Mouse (Mus musculus) forebrain, embryonic 15.5 days (tissue): ENCODE data around the gene Jpt1. TPM values are rescaled to one million over a fixed set of nuclear protein-coding genes. Genes with fewer than 3 reads are reported as not detected.

Experiments used
- ATAC-seq: fragments of 200-750 bp; cut with Nextera tagmentation; replicated peaks from 2 replicates; pipeline ENCODE4 v1.8.0; 2017; ENCODE audit warnings: mild to moderate bottlenecking, moderate TSS enrichment, moderate library complexity
- H3K27ac ChIP-seq: fragments of 300-500 bp; sonication (generic); replicated peaks from 2 replicates; pipeline ENCODE4 v1.5.1; 2015; ENCODE audit warnings: mild to moderate bottlenecking, inconsistent platforms
- H3K27me3 ChIP-seq: fragments of 300-500 bp; sonication (generic); 2 replicates; pipeline ENCODE4 v1.6.1; 2015; ENCODE audit warnings: inconsistent platforms
- H3K36me3 ChIP-seq: fragments of 300-500 bp; sonication (generic); 2 replicates; pipeline ENCODE4 v1.6.1; 2015; ENCODE audit warnings: mild to moderate bottlenecking, inconsistent platforms
- H3K4me1 ChIP-seq: fragments of 300-500 bp; sonication (generic); 2 replicates; pipeline ENCODE4 v1.6.1; 2015; ENCODE audit warnings: inconsistent platforms
- H3K4me2 ChIP-seq: fragments of 300-500 bp; sonication (generic); replicated peaks from 2 replicates; pipeline ENCODE4 v1.6.1; 2015; ENCODE audit warnings: mild to moderate bottlenecking, inconsistent platforms
- H3K4me3 ChIP-seq: fragments of 300-500 bp; sonication (generic); 2 replicates; pipeline ENCODE4 v1.5.1; 2015; ENCODE audit warnings: mild to moderate bottlenecking, inconsistent platforms
- H3K9ac ChIP-seq: fragments of 300-500 bp; sonication (generic); replicated peaks from 2 replicates; pipeline ENCODE4 v1.6.1; 2015; ENCODE audit warnings: mild to moderate bottlenecking, inconsistent platforms
- H3K9me3 ChIP-seq: fragments of 300-500 bp; sonication (generic); 2 replicates; pipeline ENCODE4 v1.6.1; 2016; ENCODE audit warnings: inconsistent platforms
- WGBS: fragments of 180-500 bp; shearing (Covaris S2); methylation state at CpG from one replicate; pipeline ENCODE4 v1.1.7; 2015; ENCODE audit warnings: mixed read lengths; 5-methylcytosine and 5-hydroxymethylcytosine counted together
- polyA plus RNA-seq: library from polyadenylated mRNA; unstranded; fragments of >200 nt; fragmentation: Nextera tagmentation; extraction: Ambion mirVana; gene quantifications from 2 replicates; pipeline ENCODE4 v1.2.1, GENCODE M21; 2015

Gene Jpt1
- polyA plus RNA-seq, 1 experiment from 2014 or later = 1,941 TPM

DNA sequence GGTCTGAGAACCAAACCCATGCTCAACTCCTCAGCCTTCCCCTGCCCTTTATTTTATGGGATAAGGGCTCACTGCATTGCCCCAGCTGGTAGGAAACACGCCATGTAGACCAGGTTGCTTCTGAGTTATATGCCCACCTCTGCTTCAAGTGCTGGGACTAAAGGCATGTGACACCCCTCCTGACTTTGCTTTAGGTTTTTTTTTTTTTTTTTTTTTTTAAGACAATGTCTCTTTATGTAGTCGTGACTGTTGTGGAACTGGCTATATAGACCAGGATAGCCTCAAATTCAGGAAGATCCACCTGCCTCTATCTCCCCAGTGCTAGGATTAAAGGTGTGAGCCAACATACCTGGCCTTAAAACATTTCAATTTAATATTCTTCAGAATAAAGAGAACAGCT, 8.5 kb upstream of the Jpt1 start:
- Histone ChIP-seq H3K36me3 (peaks cover 53% of the 10 kb centered on the region), H3K4me1 (no peaks in the 10 kb centered on the region), H3K9me3 (no peaks in the 10 kb centered on the region), H3K9ac (no peak overlapping the region), H3K27me3 (no peaks in the 10 kb centered on the region), H3K27ac (no peak overlapping the region), H3K4me2 (no peak overlapping the region), H3K4me3 (no peak overlapping the region)
- WGBS = 86% methylated on average over 2 of the region's 2 CpGs
- no peak for ATAC-seq

DNA sequence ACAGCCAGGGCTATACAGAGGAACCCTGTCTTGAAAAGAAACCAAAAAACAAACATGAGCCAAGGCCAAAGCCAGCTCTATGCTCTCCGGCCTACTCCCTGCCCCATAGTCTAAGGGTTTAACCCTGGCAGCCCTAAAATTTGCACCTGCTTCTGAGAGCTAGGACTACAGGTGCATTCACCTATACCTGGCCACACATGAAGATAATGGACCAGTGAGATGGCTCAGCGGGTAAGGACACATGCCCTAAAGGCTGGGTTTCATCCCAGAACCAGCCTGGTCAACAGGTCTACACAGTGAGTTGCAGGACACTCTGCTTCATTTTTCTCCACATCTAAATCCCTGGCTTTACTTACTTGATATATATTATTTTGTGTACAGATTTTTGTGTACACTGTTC, 8.1 kb upstream of the Jpt1 start:
- 92% methylated on average over 2 of the region's 2 CpGs for WGBS
- no peak overlapping the region for H3K27ac ChIP-seq

DNA sequence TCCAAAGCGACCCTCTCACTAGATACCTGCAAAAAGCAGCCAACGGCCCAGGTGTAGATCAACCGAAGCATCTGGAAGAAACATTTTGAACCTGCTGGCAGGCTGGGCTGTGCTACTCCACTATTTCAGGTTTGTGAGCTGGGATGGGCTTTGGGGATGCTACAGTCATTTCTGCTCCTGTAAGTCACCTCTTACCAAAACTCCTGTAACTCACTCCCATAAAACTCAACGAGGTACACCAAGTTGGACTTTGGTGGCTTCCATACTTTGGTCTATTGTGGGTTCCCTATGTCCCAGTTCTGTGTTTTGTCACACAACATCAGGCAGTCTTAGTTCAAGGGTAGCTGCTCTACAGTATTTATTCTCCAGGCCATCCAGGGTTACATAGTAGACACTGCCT, 6.9 kb upstream of the Jpt1 start:
- Histone ChIP-seq H3K27me3 (no peaks in the 10 kb centered on the region), H3K4me1 (no peaks in the 10 kb centered on the region), H3K36me3 (peaks cover 37% of the 10 kb centered on the region), H3K27ac (no peak overlapping the region), H3K9me3 (no peaks in the 10 kb centered on the region), H3K4me2 (no peak overlapping the region), H3K9ac (no peak overlapping the region), H3K4me3 (no peak overlapping the region)
- ATAC-seq = no peak
- WGBS = 90% methylated on average over 4 of the region's 4 CpGs

More for the DNA sequence above, 8.1 kb upstream of the Jpt1 start:
- peaks cover 48% of the 10 kb centered on the region for H3K36me3 ChIP-seq
- no peak overlapping the region for H3K4me3 ChIP-seq
- no peak overlapping the region for H3K9ac ChIP-seq
- no peak overlapping the region for H3K4me2 ChIP-seq
- H3K4me1 ChIP-seq = no peaks in the 10 kb centered on the region
- H3K27me3 ChIP-seq = no peaks in the 10 kb centered on the region
- ATAC-seq = no peak
- no peaks in the 10 kb centered on the region for H3K9me3 ChIP-seq

DNA sequence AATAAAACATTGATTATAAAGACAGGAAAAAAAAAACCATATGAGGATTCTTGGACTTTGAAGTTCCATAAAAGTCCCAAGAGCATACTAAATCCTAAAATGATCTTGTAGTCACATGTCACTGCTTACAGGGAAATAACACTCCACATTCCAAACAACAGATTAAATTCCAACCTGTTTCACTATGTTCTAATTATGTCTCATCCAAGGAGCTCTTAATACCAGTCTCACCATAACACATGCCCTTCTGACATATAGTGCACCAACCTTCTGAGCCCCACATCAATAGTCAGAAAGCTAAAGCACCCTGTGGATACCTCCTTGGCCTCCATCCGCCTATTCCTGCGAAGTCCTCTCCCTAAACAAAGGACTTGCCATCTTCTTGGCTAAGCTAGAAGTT, 6.0 kb upstream of the Jpt1 start:
- ATAC-seq = no peak
- no peak overlapping the region for H3K4me3 ChIP-seq
- no peaks in the 10 kb centered on the region for H3K9me3 ChIP-seq
- H3K27ac ChIP-seq = no peak overlapping the region
- peaks cover 29% of the 10 kb centered on the region for H3K36me3 ChIP-seq
- no peak overlapping the region for H3K9ac ChIP-seq
- 72% methylated on average over 2 of the region's 2 CpGs for WGBS
- H3K4me2 ChIP-seq = no peak overlapping the region
- no peaks in the 10 kb centered on the region for H3K27me3 ChIP-seq
- H3K4me1 ChIP-seq = 0 out of 2 replicates have a peak, but pooled peaks cover under 1% of the 10 kb centered on the region

DNA sequence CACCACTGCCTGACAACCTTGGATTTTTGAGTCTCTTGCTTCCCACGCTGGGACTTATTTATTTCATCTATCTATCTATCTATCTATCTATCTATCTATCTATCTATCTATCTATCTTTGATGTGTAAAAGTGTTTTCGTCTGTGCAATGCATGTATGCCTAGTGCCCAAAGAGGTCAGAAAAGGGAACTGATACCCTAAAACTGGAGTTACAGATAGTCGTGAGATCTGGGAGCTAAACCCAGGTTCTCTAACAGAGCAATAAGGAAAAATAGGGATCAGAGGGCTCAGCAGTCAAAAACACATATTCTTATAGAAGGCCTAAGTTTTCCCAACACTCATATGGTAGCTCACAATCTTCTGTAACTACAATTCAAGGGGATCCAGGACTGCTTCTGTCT, 5.4 kb upstream of the Jpt1 start:
- Histone ChIP-seq H3K9ac (no peak overlapping the region), H3K4me3 (no peak overlapping the region), H3K4me2 (no peak overlapping the region), H3K4me1 (0 out of 2 replicates have a peak, but pooled peaks cover 5% of the 10 kb centered on the region), H3K27me3 (no peaks in the 10 kb centered on the region), H3K27ac (no peak overlapping the region), H3K36me3 (peaks cover 24% of the 10 kb centered on the region), H3K9me3 (no peaks in the 10 kb centered on the region)
- 90% methylated on average over 3 of the region's 3 CpGs for WGBS
- no peak for ATAC-seq

DNA sequence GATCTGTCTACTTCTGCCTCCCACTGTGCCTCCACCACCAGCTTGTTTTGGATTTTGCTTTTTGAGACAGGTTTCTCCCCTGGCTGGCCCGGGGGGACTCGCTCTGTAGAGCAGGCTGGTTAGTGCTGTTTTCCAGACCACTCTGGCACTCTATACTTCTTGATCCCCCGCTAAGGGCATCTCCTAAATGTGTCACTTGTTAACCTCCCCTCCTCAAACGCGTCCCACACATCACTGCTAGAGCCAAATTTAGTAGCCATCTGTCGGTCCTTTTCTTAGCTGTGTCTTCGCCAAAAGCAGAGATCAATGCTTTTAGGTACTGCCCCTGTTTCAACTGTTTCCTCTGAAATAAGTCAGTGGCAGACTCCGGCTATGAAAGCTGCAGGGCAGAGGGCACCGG, 4.5 kb upstream of the Jpt1 start:
- Histone ChIP-seq H3K36me3 (peaks cover 15% of the 10 kb centered on the region), H3K9me3 (no peaks in the 10 kb centered on the region), H3K27me3 (no peaks in the 10 kb centered on the region), H3K4me1 (0 out of 2 replicates have a peak, but pooled peaks cover 5% of the 10 kb centered on the region), H3K9ac (no peak overlapping the region), H3K27ac (no peak overlapping the region), H3K4me3 (no peak overlapping the region), H3K4me2 (no peak overlapping the region)
- WGBS = 76% methylated on average over 9 of the region's 9 CpGs
- ATAC-seq = no peak

DNA sequence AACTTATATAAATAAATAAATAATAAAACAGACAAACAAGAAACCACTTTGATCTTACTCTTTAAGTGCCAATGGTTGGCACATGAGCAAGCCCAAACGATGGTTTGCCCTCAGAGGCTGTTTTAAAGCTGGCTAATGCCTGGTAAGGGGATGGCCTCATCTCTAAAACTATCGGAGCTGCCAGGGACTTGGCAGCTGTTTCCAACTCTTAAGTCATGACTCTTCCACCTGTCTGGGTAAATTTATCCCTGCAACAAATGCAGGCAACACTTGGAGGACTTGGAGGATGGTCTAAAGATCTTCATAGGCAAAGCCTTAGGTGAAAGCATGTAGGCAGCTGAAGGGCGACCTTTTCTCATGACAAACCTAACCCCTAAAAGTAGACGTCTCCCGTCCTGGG, 2.8 kb upstream of the Jpt1 start:
- Histone ChIP-seq H3K9me3 (no peaks in the 10 kb centered on the region), H3K27ac (no peak overlapping the region), H3K4me3 (no peak overlapping the region), H3K9ac (no peak overlapping the region), H3K4me2 (no peak overlapping the region), H3K36me3 (peaks cover 6% of the 10 kb centered on the region; the same call in 1 of the 2 replicates), H3K4me1 (peaks cover 6% of the 10 kb centered on the region), H3K27me3 (no peaks in the 10 kb centered on the region)
- no peak for ATAC-seq
- 83% methylated on average over 5 of the region's 5 CpGs for WGBS

DNA sequence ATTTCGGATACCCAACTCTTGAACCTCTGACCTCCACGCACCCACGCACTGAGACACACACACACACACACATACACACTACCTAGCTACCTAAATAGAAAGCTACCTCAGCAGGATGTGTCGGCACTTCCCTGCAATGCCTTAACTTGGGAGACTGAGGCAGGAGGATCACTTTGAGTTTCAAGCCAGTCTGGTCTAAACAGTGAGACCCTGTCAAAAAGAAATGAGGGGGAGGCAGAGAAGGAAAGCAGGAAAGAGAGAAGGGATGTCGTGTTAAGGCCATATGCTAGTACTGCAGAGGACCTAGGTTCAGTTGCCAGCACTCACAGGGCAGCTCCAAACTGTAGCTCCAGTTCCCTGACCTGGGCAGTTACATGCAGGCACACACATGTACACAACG, 834 bp upstream of the Jpt1 start:
- no peaks in the 10 kb centered on the region for H3K27me3 ChIP-seq

DNA sequence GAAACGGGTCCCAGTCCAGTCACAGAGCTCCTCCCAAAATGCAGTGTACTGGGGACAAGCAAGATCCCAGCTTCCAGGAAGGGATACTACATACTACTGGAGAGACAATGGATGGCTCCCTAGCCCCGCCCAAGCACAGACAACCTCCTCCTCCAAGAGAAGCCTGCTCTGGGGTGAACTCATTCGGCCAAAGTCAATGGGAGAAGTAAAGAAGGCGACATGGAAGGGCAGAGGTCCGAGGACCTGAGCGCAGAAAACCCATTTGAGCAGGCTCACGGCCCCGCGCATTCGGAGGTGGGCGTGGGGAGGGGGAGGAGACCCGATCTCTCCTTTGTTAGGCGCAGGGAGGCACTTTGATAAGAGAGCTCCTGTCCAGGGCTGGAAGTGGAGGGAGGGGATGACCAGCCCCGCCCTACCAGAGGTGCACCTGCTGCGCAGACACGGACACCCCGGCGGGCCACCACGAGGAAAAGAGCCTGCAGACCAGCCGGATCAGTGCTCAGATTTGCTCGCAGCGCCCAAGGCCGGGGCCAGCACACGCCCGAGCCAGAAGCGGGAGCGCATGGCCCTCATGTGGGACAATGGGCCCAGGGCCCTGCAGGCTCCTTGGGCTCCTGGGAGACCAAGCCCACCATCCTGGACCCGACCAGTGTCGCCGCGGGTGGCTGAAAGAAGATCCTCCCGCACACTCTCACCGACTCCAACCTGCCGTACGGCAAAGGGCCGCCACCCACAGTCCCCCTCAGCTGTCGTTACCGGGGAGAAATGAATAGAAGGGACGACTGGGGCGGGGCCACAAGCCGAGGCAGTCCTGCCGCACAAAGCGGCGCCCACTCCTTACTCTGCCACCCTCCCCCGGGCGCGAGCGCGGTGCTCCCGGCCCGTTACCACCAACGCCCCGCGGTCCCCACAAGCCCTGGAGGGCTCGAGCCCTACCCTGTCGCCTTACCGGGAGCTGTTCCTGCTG, 633 bp downstream of the Jpt1 start:
- peak; percentile 64 for ATAC-seq
- H3K9ac ChIP-seq = peak overlapping the region; percentile 99
- H3K4me2 ChIP-seq = peak overlapping the region; percentile 77
- H3K4me1 ChIP-seq = peaks cover 35% of the 10 kb centered on the region
- peak overlapping the region; percentile 84 for H3K4me3 ChIP-seq
- peak overlapping the region; percentile 89 for H3K27ac ChIP-seq
- under 1% methylated on average over 57 of the region's 57 CpGs for WGBS
- H3K36me3 ChIP-seq = no peaks in the 10 kb centered on the region
- H3K9me3 ChIP-seq = no peaks in the 10 kb centered on the region
- H3K27me3 ChIP-seq = no peaks in the 10 kb centered on the region

More for the DNA sequence above, 834 bp upstream of the Jpt1 start:
- Histone ChIP-seq H3K4me1 (peaks cover 26% of the 10 kb centered on the region), H3K4me2 (no peak overlapping the region), H3K27ac (no peak overlapping the region), H3K4me3 (no peak overlapping the region), H3K9me3 (no peaks in the 10 kb centered on the region), H3K9ac (no peak overlapping the region), H3K36me3 (0 out of 2 replicates have a peak, but pooled peaks cover 3% of the 10 kb centered on the region)
- ATAC-seq = no peak
- 62% methylated on average over 6 of the region's 6 CpGs for WGBS

DNA sequence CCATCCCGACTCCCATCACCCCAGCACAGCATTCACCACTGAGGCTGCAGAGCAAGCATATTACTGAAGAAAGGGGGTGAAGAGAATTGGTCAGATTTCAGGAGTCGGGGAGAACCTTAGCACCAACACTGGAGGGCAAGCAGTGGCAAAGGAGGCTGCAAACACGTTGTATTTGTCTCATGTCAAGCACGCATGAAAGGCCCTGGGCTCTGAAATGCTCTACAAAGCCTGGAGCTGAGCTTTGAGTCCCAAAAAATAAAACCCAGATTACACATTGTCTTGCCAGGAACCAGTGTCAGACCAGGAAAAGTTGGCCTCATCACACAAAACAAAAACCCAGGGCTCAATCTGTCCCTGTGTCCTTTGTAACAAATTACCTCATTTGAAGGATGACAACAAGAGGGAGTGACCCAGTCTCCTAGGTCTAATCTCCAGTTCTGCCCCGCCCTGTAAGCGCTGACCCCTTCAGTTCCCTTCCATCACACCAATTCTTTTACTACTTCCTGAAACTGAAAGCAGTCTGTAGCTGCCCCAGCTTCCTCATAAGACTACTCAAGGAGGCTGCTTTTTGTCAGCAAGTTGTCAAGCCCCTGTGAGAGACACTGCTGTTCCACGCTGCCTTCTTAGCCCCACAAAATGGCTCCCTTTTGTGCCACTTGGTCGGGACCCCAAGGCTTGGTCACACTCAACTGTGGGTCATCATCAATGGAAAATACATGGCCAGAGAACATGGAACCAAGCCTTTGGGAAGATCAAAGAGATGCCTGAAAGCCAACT, 1.6 kb downstream of the Jpt1 start:
- Histone ChIP-seq H3K4me3 (peak overlapping the region; percentile 84), H3K27me3 (no peaks in the 10 kb centered on the region), H3K4me1 (peaks cover 45% of the 10 kb centered on the region), H3K36me3 (no peaks in the 10 kb centered on the region), H3K27ac (peak overlapping the region; percentile 89), H3K9me3 (no peaks in the 10 kb centered on the region), H3K4me2 (peak overlapping the region; percentile 77), H3K9ac (peak overlapping the region; percentile 99)
- 4% methylated on average over 8 of the region's 8 CpGs for WGBS
- no peak for ATAC-seq

DNA sequence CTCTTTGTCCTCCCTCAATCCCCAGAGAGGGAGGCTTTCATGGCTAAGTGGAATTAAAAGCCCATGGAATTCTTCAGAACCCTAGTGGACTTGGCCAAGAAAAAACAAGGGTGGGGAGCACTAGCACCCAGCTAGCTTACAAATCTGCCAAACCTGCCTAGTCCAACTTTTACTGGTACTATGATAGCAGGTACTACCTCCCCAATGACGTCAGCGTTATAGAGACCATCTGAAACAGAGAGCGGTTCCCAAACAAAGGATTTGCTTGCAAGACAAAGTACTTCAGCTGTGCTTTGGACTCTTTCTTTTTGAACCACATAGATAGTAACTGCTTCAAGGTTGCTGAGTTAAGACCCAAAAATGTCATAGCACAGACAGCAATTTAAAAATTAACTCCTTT, 2.2 kb downstream of the Jpt1 start:
- Histone ChIP-seq H3K9me3 (no peaks in the 10 kb centered on the region), H3K36me3 (no peaks in the 10 kb centered on the region), H3K27me3 (no peaks in the 10 kb centered on the region), H3K27ac (peak overlapping the region; percentile 89), H3K4me3 (peak overlapping the region; percentile 84), H3K9ac (peak overlapping the region; percentile 99), H3K4me2 (peak overlapping the region; percentile 77), H3K4me1 (peaks cover 51% of the 10 kb centered on the region)
- 7% methylated on average over 3 of the region's 3 CpGs for WGBS
- ATAC-seq = no peak

DNA sequence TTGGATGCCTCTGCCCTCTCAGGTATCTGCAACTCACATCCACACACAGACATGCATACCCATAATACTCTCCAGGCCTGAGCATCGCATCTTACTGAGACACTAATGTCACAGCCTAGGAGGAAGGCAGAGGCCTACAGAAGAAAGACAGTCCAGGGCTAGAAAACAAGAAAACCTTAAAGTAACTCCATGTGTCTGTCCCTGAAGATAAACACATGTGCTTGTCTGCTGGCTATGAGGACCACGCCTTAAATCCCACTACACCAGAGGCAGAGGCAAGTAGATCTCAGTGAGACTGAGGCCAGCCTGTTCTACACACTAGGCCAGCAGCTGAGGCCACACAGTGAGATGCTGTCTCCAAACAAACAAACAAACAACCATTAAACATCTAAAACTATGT, 3.1 kb downstream of the Jpt1 start:
- no peak overlapping the region for H3K27ac ChIP-seq

More for the DNA sequence above, 3.1 kb downstream of the Jpt1 start:
- Histone ChIP-seq H3K4me1 (peaks cover 59% of the 10 kb centered on the region), H3K4me2 (peak overlapping the region; percentile 77), H3K9ac (peak overlapping the region; percentile 99), H3K9me3 (no peaks in the 10 kb centered on the region), H3K4me3 (peak overlapping the region; percentile 84), H3K27me3 (no peaks in the 10 kb centered on the region), H3K36me3 (no peaks in the 10 kb centered on the region)
- ATAC-seq = no peak
- 43% methylated on average over 2 of the region's 2 CpGs for WGBS
